Mouse (Mus musculus): ENCODE measurements at regions not wholly inside any gene's neighbourhood (a gene's known extent, or its start where the extent isn't known, plus 50 kb on each side); places are given as distances from the start of the nearest gene placed in this dataset.

DNA sequence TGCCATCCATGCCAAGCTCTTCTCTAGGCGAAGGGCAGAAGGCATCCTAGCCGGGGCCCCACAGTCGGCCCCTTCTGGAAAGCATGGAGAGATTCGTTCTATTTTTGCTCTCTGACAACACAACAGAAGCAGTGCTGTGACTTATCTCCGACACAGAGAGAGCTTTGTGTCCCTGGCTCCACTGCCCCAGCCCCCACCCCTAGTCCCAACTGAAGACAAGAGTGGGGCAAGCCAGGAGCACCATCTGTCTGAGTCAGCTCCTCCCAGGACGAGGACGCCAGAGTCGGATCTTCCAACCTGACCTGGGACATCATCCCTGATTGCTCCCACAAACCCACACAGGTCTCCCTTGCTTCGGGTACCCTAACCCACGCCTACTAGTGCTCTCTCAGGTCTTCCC is 71.9 kb upstream of the Otos start:
- TF ChIP-seq NANOG (IDR thresholded peaks at IDR 0.05; ENCODE audit: borderline replicate concordance, low read length) (no peak), CTCF (conservative IDR thresholded peaks at IDR 0.05; ENCODE audit: low read length) (no peak), POU5F1 (IDR thresholded peaks at IDR 0.05; ENCODE audit: borderline replicate concordance, low read length) (no peak)
